Mouse (Mus musculus): ENCODE measurements around the gene Cd40. TPM values are rescaled to one million over a fixed set of nuclear protein-coding genes. Genes with fewer than 3 reads are reported as not detected.

Gene Cd40
- polyA plus RNA-seq, 1 experiment from 2014 or later = 3.6 TPM

- H3K27ac ChIP-seq (ENCODE audit: low read depth, low read length) = no peak overlapping the region
- peak overlapping the region; percentile 85 for H3K4me3 ChIP-seq (ENCODE audit: low read depth, low read length)
- H3K36me3 ChIP-seq (ENCODE audit: control insufficient read depth, insufficient read depth) = no peaks in the 10 kb centered on the region
- ATAC-seq = no peak
- H3K27me3 ChIP-seq (replicated peaks; ENCODE audit: control insufficient read depth, insufficient read depth, low read length) = no peaks in the 10 kb centered on the region
- peak overlapping the region; percentile 81 for H3K4me2 ChIP-seq (replicated peaks; ENCODE audit: low read depth)
- WGBS = 47% methylated on average over 5 of the region's 5 CpGs
- TF ChIP-seq CTCF (IDR thresholded peaks at IDR 0.05; ENCODE audit: low read depth) = no peak
- no peaks in the 10 kb centered on the region for H3K9me3 ChIP-seq (ENCODE audit: control insufficient read depth)
- H3K4me1 ChIP-seq (replicated peaks; ENCODE audit: control insufficient read depth, insufficient read depth, low read length) = 0 out of 2 replicates have a peak, but pooled peaks cover 2% of the 10 kb centered on the region
- H3K9ac ChIP-seq (ENCODE audit: low read depth, low read length) = no peak overlapping the region
Measured at GRCm38 (mm10) chr2:165035058-165035431, 20.4 kb upstream of the Cd40 start.

- H3K9me3 ChIP-seq (ENCODE audit: control insufficient read depth) = no peaks in the 10 kb centered on the region
- no peak for TF ChIP-seq CTCF (IDR thresholded peaks at IDR 0.05; ENCODE audit: low read depth)
- H3K4me2 ChIP-seq (replicated peaks; ENCODE audit: low read depth) = no peak overlapping the region
- WGBS = 60% methylated on average over 4 of the region's 4 CpGs
- H3K36me3 ChIP-seq (ENCODE audit: control insufficient read depth, insufficient read depth) = no peaks in the 10 kb centered on the region
- H3K4me1 ChIP-seq (replicated peaks; ENCODE audit: control insufficient read depth, insufficient read depth, low read length) = 0 out of 2 replicates have a peak, but pooled peaks cover 1% of the 10 kb centered on the region
- H3K9ac ChIP-seq (ENCODE audit: low read depth, low read length) = no peak overlapping the region
- H3K27ac ChIP-seq (ENCODE audit: low read depth, low read length) = no peak overlapping the region
- H3K4me3 ChIP-seq (ENCODE audit: low read depth, low read length) = no peak overlapping the region
- H3K27me3 ChIP-seq (replicated peaks; ENCODE audit: control insufficient read depth, insufficient read depth, low read length) = no peaks in the 10 kb centered on the region
- ATAC-seq = no peak
Measured at GRCm38 (mm10) chr2:165037415-165037814, 18.0 kb upstream of the Cd40 start.

- 76% methylated on average over 5 of the region's 5 CpGs for WGBS
- H3K9ac ChIP-seq (ENCODE audit: low read depth, low read length) = no peak overlapping the region
- H3K27ac ChIP-seq (ENCODE audit: low read depth, low read length) = no peak overlapping the region
- no peak for ATAC-seq
- H3K9me3 ChIP-seq (ENCODE audit: control insufficient read depth) = no peaks in the 10 kb centered on the region
- no peaks in the 10 kb centered on the region for H3K4me1 ChIP-seq (replicated peaks; ENCODE audit: control insufficient read depth, insufficient read depth, low read length)
- H3K4me2 ChIP-seq (replicated peaks; ENCODE audit: low read depth) = no peak overlapping the region
- H3K36me3 ChIP-seq (ENCODE audit: control insufficient read depth, insufficient read depth) = no peaks in the 10 kb centered on the region
- TF ChIP-seq CTCF (IDR thresholded peaks at IDR 0.05; ENCODE audit: low read depth) = no peak
- H3K27me3 ChIP-seq (replicated peaks; ENCODE audit: control insufficient read depth, insufficient read depth, low read length) = no peaks in the 10 kb centered on the region
- H3K4me3 ChIP-seq (ENCODE audit: low read depth, low read length) = no peak overlapping the region
Measured at GRCm38 (mm10) chr2:165042126-165042525, 13.3 kb upstream of the Cd40 start.

GRCm38 (mm10) chr2:165043090-165043636 lies 12.3 kb upstream of the Cd40 start:
- Histone ChIP-seq H3K27me3 (replicated peaks; ENCODE audit: control insufficient read depth, insufficient read depth, low read length) (no peaks in the 10 kb centered on the region), H3K4me2 (replicated peaks; ENCODE audit: low read depth) (peak overlapping the region; percentile 41), H3K9ac (ENCODE audit: low read depth, low read length) (no peak overlapping the region), H3K4me1 (replicated peaks; ENCODE audit: control insufficient read depth, insufficient read depth, low read length) (no peaks in the 10 kb centered on the region), H3K4me3 (ENCODE audit: low read depth, low read length) (no peak overlapping the region), H3K36me3 (ENCODE audit: control insufficient read depth, insufficient read depth) (no peaks in the 10 kb centered on the region), H3K9me3 (ENCODE audit: control insufficient read depth) (no peaks in the 10 kb centered on the region), H3K27ac (ENCODE audit: low read depth, low read length) (no peak overlapping the region)
- TF ChIP-seq CTCF (IDR thresholded peaks at IDR 0.05; ENCODE audit: low read depth) = 0 out of 2 replicates have a peak, but pooled peaks have one; percentile 12
- WGBS = 2% methylated on average over 17 of the region's 17 CpGs
- ATAC-seq = peak; percentile 79

GRCm38 (mm10) chr2:165043729-165044128 lies 11.7 kb upstream of the Cd40 start:
- 56% methylated on average over 2 of the region's 2 CpGs for WGBS
- no peak overlapping the region for H3K4me3 ChIP-seq (ENCODE audit: low read depth, low read length)
- ATAC-seq = no peak
- no peak overlapping the region for H3K27ac ChIP-seq (ENCODE audit: low read depth, low read length)
- no peak for TF ChIP-seq CTCF (IDR thresholded peaks at IDR 0.05; ENCODE audit: low read depth)
- H3K9me3 ChIP-seq (ENCODE audit: control insufficient read depth) = no peaks in the 10 kb centered on the region
- no peak overlapping the region for H3K9ac ChIP-seq (ENCODE audit: low read depth, low read length)
- no peaks in the 10 kb centered on the region for H3K36me3 ChIP-seq (ENCODE audit: control insufficient read depth, insufficient read depth)
- no peaks in the 10 kb centered on the region for H3K4me1 ChIP-seq (replicated peaks; ENCODE audit: control insufficient read depth, insufficient read depth, low read length)
- no peaks in the 10 kb centered on the region for H3K27me3 ChIP-seq (replicated peaks; ENCODE audit: control insufficient read depth, insufficient read depth, low read length)
- H3K4me2 ChIP-seq (replicated peaks; ENCODE audit: low read depth) = no peak overlapping the region

GRCm38 (mm10) chr2:165049044-165049443 lies 6.4 kb upstream of the Cd40 start:
- H3K9ac ChIP-seq (ENCODE audit: low read depth, low read length) = no peak overlapping the region
- no peaks in the 10 kb centered on the region for H3K9me3 ChIP-seq (ENCODE audit: control insufficient read depth)
- no peak overlapping the region for H3K27ac ChIP-seq (ENCODE audit: low read depth, low read length)
- no peaks in the 10 kb centered on the region for H3K27me3 ChIP-seq (replicated peaks; ENCODE audit: control insufficient read depth, insufficient read depth, low read length)
- H3K4me1 ChIP-seq (replicated peaks; ENCODE audit: control insufficient read depth, insufficient read depth, low read length) = no peaks in the 10 kb centered on the region
- H3K36me3 ChIP-seq (ENCODE audit: control insufficient read depth, insufficient read depth) = no peaks in the 10 kb centered on the region
- H3K4me3 ChIP-seq (ENCODE audit: low read depth, low read length) = no peak overlapping the region
- TF ChIP-seq CTCF (IDR thresholded peaks at IDR 0.05; ENCODE audit: low read depth) = no peak
- H3K4me2 ChIP-seq (replicated peaks; ENCODE audit: low read depth) = no peak overlapping the region
- 73% methylated on average over 5 of the region's 5 CpGs for WGBS
- ATAC-seq = no peak
